Mouse (Mus musculus) brown adipose tissue, adult 24 weeks (tissue): ENCODE measurements around the gene Tead1. TPM values are rescaled to one million over a fixed set of nuclear protein-coding genes. Genes with fewer than 3 reads are reported as not detected.

Experiments
- H3K27ac ChIP-seq: fragments of 200-500 bp; replicated peaks from 2 replicates; pipeline ENCODE4 v1.5.1; 2012; ENCODE audit warnings: low read depth, mild to moderate bottlenecking, low read length
- H3K4me1 ChIP-seq: fragments of 200-500 bp; 2 replicates; pipeline ENCODE4 v1.6.1; 2012; ENCODE audit warnings: low read length, mixed read lengths; ENCODE audit not compliant: control insufficient read depth, insufficient read depth, insufficient read length
- H3K4me3 ChIP-seq: fragments of 200-500 bp; 2 replicates; pipeline ENCODE4 v1.5.1; 2012; ENCODE audit warnings: low read depth, mild to moderate bottlenecking, low read length, moderate library complexity; ENCODE audit not compliant: insufficient read depth
- polyA plus RNA-seq: library from polyadenylated mRNA; stranded (reverse); fragments of >200 nt; gene quantifications from 2 replicates; pipeline ENCODE4 v1.2.4, GENCODE M21; 2012; ENCODE audit not compliant: missing spikeins, insufficient read depth, insufficient read length

Gene Tead1
- polyA plus RNA-seq, 1 experiment = 8.7 TPM

- Histone ChIP-seq H3K27ac (no peak overlapping the region), H3K4me3 (no peak overlapping the region), H3K4me1 (peaks cover 23% of the 10 kb centered on the region)
Observed at GRCm38 (mm10) chr7:112792679-112793078, 113.6 kb downstream of the Tead1 start.

- peaks cover 18% of the 10 kb centered on the region for H3K4me1 ChIP-seq
- no peak overlapping the region for H3K4me3 ChIP-seq
- H3K27ac ChIP-seq = no peak overlapping the region
Observed at GRCm38 (mm10) chr7:112793903-112794302, 114.8 kb downstream of the Tead1 start.

GRCm38 (mm10) chr7:112794481-112794880 is 115.4 kb downstream of the Tead1 start:
- Histone ChIP-seq H3K4me1 (peaks cover 15% of the 10 kb centered on the region), H3K27ac (no peak overlapping the region)

GRCm38 (mm10) chr7:112797526-112798321 is 118.6 kb downstream of the Tead1 start:
- H3K4me3 ChIP-seq = no peak overlapping the region
- H3K27ac ChIP-seq = no peak overlapping the region
- peaks cover 15% of the 10 kb centered on the region for H3K4me1 ChIP-seq

More at GRCm38 (mm10) chr7:112794481-112794880, 115.4 kb downstream of the Tead1 start:
- no peak overlapping the region for H3K4me3 ChIP-seq

- Histone ChIP-seq H3K27ac (no peak overlapping the region), H3K4me3 (no peak overlapping the region), H3K4me1 (peaks cover 16% of the 10 kb centered on the region)
Observed at GRCm38 (mm10) chr7:112801706-112802105, 122.6 kb downstream of the Tead1 start.

- peaks cover 7% of the 10 kb centered on the region for H3K4me1 ChIP-seq
- peak overlapping the region; percentile 31 for H3K4me3 ChIP-seq
- no peak overlapping the region for H3K27ac ChIP-seq
Observed at GRCm38 (mm10) chr7:112806718-112807400, 127.7 kb downstream of the Tead1 start.

GRCm38 (mm10) chr7:112807401-112807751 is 128.3 kb downstream of the Tead1 start:
- H3K4me3 ChIP-seq = peak overlapping the region; percentile 31
- peaks cover 7% of the 10 kb centered on the region for H3K4me1 ChIP-seq
- no peak overlapping the region for H3K27ac ChIP-seq

GRCm38 (mm10) chr7:112810752-112811151 is 131.6 kb downstream of the Tead1 start:
- Histone ChIP-seq H3K4me3 (no peak overlapping the region), H3K27ac (no peak overlapping the region), H3K4me1 (peaks cover 7% of the 10 kb centered on the region)

GRCm38 (mm10) chr7:112812037-112812775 is 133.1 kb downstream of the Tead1 start:
- peaks cover under 1% of the 10 kb centered on the region for H3K4me1 ChIP-seq
- no peak overlapping the region for H3K4me3 ChIP-seq
- H3K27ac ChIP-seq = no peak overlapping the region

GRCm38 (mm10) chr7:112813163-112813562 is 134.0 kb downstream of the Tead1 start:
- H3K27ac ChIP-seq = no peak overlapping the region

GRCm38 (mm10) chr7:112813731-112814306 is 134.7 kb downstream of the Tead1 start:
- Histone ChIP-seq H3K27ac (no peak overlapping the region), H3K4me3 (no peak overlapping the region), H3K4me1 (no peaks in the 10 kb centered on the region; the same call in 1 of the 2 replicates)

More at GRCm38 (mm10) chr7:112813163-112813562, 134.0 kb downstream of the Tead1 start:
- Histone ChIP-seq H3K4me3 (no peak overlapping the region), H3K4me1 (no peaks in the 10 kb centered on the region)

- Histone ChIP-seq H3K4me3 (no peak overlapping the region), H3K4me1 (peaks cover 6% of the 10 kb centered on the region; the same call in 1 of the 2 replicates), H3K27ac (no peak overlapping the region)
Observed at GRCm38 (mm10) chr7:112816016-112816415, 136.9 kb downstream of the Tead1 start.

- no peak overlapping the region for H3K27ac ChIP-seq
- H3K4me1 ChIP-seq = peaks cover 13% of the 10 kb centered on the region; the same call in 1 of the 2 replicates
Observed at GRCm38 (mm10) chr7:112819833-112820232, 140.7 kb downstream of the Tead1 start.

GRCm38 (mm10) chr7:112822879-112823278 is 143.8 kb downstream of the Tead1 start:
- Histone ChIP-seq H3K4me1 (peaks cover 25% of the 10 kb centered on the region), H3K27ac (no peak overlapping the region), H3K4me3 (no peak overlapping the region)

More at GRCm38 (mm10) chr7:112819833-112820232, 140.7 kb downstream of the Tead1 start:
- H3K4me3 ChIP-seq = no peak overlapping the region

GRCm38 (mm10) chr7:112823621-112824020 is 144.5 kb downstream of the Tead1 start:
- H3K27ac ChIP-seq = no peak overlapping the region
- H3K4me1 ChIP-seq = peaks cover 28% of the 10 kb centered on the region
- no peak overlapping the region for H3K4me3 ChIP-seq
